Mouse (Mus musculus) G1E (cell line): Measurements from ENCODE around the gene Acsl1.
"Not testable (repeated sequence)": the region's sequence is repeated elsewhere in the genome, so short reads cannot be mapped to it uniquely, and the experiment has no call there.

ENCODE experiments used
- CTCF ChIP-seq: IDR thresholded peaks from 2 replicates; pipeline ENCODE4 v1.5.1; 2012; ENCODE audit warnings: low read depth, low read length, inconsistent platforms, mixed read lengths
- GATA1 ChIP-seq: IDR thresholded peaks from 2 replicates; pipeline ENCODE4 v1.6.1; 2012; ENCODE audit warnings: borderline replicate concordance, low read length, inconsistent platforms, mixed read lengths
- TAL1 ChIP-seq: conservative IDR thresholded peaks from 2 replicates; pipeline ENCODE4 v1.6.1; 2012; ENCODE audit warnings: low read depth, low read length, inconsistent platforms, mixed read lengths

GRCm38 (mm10) chr8:46584328-46584727, 113.5 kb downstream of the Acsl1 start:
- not testable (repeated sequence) for TF ChIP-seq CTCF, TAL1, GATA1
